ENCODE assay signal across 21 mouse cellular contexts in the genomic region with DNA sequence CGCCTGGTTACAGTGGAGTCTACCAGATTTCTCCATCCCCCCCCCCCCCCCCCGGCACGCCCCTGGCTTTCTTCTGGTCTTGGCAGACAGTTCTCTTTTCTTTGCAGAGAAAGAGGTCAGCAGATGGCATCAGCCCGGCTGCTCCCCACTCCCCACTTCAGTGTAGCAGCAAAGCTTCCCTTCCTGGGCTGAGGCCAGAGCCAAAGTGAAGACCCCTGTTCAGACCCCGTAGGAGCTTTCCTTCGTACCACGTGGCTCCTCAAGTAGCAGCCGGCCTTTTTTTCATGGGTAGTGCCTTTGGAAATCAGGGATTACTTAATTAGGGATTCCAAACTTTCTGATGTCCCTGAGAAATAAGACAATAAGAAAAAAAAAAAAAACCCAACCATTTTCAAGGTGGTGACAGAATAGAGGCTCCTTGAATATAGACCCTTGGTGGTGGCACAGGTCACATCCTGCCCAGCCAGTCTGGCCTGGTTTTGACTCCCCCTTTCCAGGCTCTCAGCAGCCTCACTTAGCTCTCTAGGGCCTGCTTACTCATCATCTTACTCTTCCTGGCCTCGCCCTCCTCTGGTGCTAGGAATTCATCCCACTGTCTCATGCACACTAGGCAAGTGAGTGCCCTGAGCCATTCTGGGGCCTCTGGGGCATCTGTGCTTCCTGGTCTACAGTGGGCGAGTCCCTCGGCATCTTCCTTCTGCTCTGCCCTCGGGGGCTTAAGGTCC. TPM values are rescaled to one million over a fixed set of nuclear protein-coding genes. Genes with fewer than 3 reads are reported as not detected.
DNase-seq lines count a peak whose midpoint lies in the region; ATAC-seq and TF ChIP-seq lines count a peak whose summit lies in the region.
"Had no signal": no experiment of that assay in that cellular context is flagged by ENCODE, and none has a peak within 500 bp of the region (broad histone marks: within the 10 kb centered on the region; RNA-seq: fewer than 3 reads in every experiment).

No protein-coding gene starts in this region.

- no peaks in the 10 kb centered on the region for H3K4me1 ChIP-seq in cerebellum, adult 2 months (ENCODE audit: control insufficient read depth, insufficient read depth, low read length)
- no peaks in the 10 kb centered on the region; the same call in 1 of the 2 replicates for H3K4me1 ChIP-seq in hindbrain, embryonic 16.5 days (ENCODE audit: control insufficient read depth, insufficient read depth, low read depth, low read length)
- H3K4me1 ChIP-seq in hindbrain, embryonic 14.5 days (replicated peaks; ENCODE audit: control insufficient read depth, insufficient read depth, low read length) = 0 out of 2 replicates have a peak, but pooled peaks cover 5% of the 10 kb centered on the region
- no peaks in the 10 kb centered on the region for H3K4me1 ChIP-seq in liver, embryonic 15.5 days (replicated peaks)
- H3K4me1 ChIP-seq in liver, embryonic 12.5 days = no peaks in the 10 kb centered on the region; the same call in 1 of the 2 replicates
- H3K4me1 ChIP-seq: limb, embryonic 12.5 days; stomach, embryonic 15.5 days had no signal

- H3K9me3 ChIP-seq in hindbrain, embryonic 16.5 days (ENCODE audit: control insufficient read depth, low read length) = no peaks in the 10 kb centered on the region
- H3K9me3 ChIP-seq in hindbrain, embryonic 14.5 days (ENCODE audit: control insufficient read depth, low read length) = no peaks in the 10 kb centered on the region
- no peaks in the 10 kb centered on the region for H3K9me3 ChIP-seq in liver, embryonic 15.5 days (replicated peaks)
- H3K9me3 ChIP-seq in liver, embryonic 12.5 days (replicated peaks) = no peaks in the 10 kb centered on the region
- H3K9me3 ChIP-seq: forebrain, embryonic 15.5 days; hindbrain, embryonic 13.5 days; limb, embryonic 12.5 days; neural tube, embryonic 13.5 days; stomach, embryonic 15.5 days had no signal

- H3K9ac ChIP-seq in hindbrain, embryonic 16.5 days (ENCODE audit: low read depth, low read length) = no peak overlapping the region
- H3K9ac ChIP-seq in hindbrain, embryonic 14.5 days = no peak overlapping the region
- H3K9ac ChIP-seq in liver, embryonic 15.5 days = no peak overlapping the region
- H3K9ac ChIP-seq in liver, embryonic 12.5 days = no peak overlapping the region
- H3K9ac ChIP-seq: forebrain, embryonic 15.5 days; hindbrain, embryonic 13.5 days; limb, embryonic 12.5 days; liver, postnatal 0 days; neural tube, embryonic 13.5 days; stomach, embryonic 15.5 days had no signal

- no peak for TF ChIP-seq CTCF in cerebellum, adult 2 months (IDR thresholded peaks at IDR 0.05; ENCODE audit: borderline replicate concordance, insufficient read depth, low read depth, low read length)

- peak; percentile 38 to 41 for DNase-seq in cerebellum, postnatal 14 days
- no peak for DNase-seq in cerebellum, adult 2 months
- no peak for DNase-seq in hindbrain, embryonic 14.5 days (ENCODE audit: low spot score)
- DNase-seq in R1 (ENCODE audit: low read depth, low spot score) = peak; percentile 13
- DNase-seq: cerebellum, adult 11-12 months; gastrocnemius, postnatal 25 days; layer of hippocampus, adult 9-11 months; liver, postnatal 0 days; right cerebral cortex, postnatal 14 days; thymus, adult 18-20 months; thymus, postnatal 25 days had no signal

- H3K36me3 ChIP-seq in hindbrain, embryonic 16.5 days (ENCODE audit: control insufficient read depth, insufficient read depth, low read length) = no peaks in the 10 kb centered on the region
- no peaks in the 10 kb centered on the region for H3K36me3 ChIP-seq in hindbrain, embryonic 14.5 days (replicated peaks; ENCODE audit: control insufficient read depth, insufficient read depth)
- no peaks in the 10 kb centered on the region for H3K36me3 ChIP-seq in liver, embryonic 15.5 days (replicated peaks)
- peaks cover 2% of the 10 kb centered on the region for H3K36me3 ChIP-seq in liver, embryonic 12.5 days
- H3K36me3 ChIP-seq: forebrain, embryonic 15.5 days; hindbrain, embryonic 13.5 days; limb, embryonic 12.5 days; stomach, embryonic 15.5 days had no signal

- H3K27me3 ChIP-seq in cerebellum, adult 2 months (ENCODE audit: control insufficient read depth, insufficient read depth, low read length) = no peaks in the 10 kb centered on the region
- H3K27me3 ChIP-seq in hindbrain, embryonic 16.5 days (replicated peaks; ENCODE audit: control insufficient read depth, insufficient read depth, low read length) = no peaks in the 10 kb centered on the region
- no peaks in the 10 kb centered on the region for H3K27me3 ChIP-seq in hindbrain, embryonic 14.5 days (ENCODE audit: control insufficient read depth, insufficient read depth, low read length)
- H3K27me3 ChIP-seq in liver, embryonic 15.5 days = no peaks in the 10 kb centered on the region
- H3K27me3 ChIP-seq in liver, embryonic 12.5 days (replicated peaks) = no peaks in the 10 kb centered on the region
- H3K27me3 ChIP-seq: forebrain, embryonic 15.5 days; hindbrain, embryonic 13.5 days; limb, embryonic 12.5 days; neural tube, embryonic 13.5 days; Patski; stomach, embryonic 15.5 days had no signal

- no peak for TF ChIP-seq POLR2A in cerebellum, adult 2 months (IDR thresholded peaks at IDR 0.05; ENCODE audit: borderline replicate concordance, insufficient read depth, low read length)

- whole genome bisulfite sequencing in cerebellum, adult 2 months = 44% methylated on average over 12 of the region's 12 CpGs
- WGBS in hindbrain, embryonic 16.5 days = 69% methylated on average over 12 of the region's 12 CpGs
- 73% methylated on average over 10 of the region's 12 CpGs for WGBS in hindbrain, embryonic 14.5 days
- 77% methylated on average over 12 of the region's 12 CpGs for WGBS in liver, embryonic 15.5 days (ENCODE audit: insufficient replicate concordance)
- 85% methylated on average over 11 of the region's 12 CpGs for WGBS in liver, embryonic 12.5 days (ENCODE audit: insufficient replicate concordance)

- no peak overlapping the region for H3K27ac ChIP-seq in cerebellum, adult 2 months (ENCODE audit: insufficient read depth, low read length)
- H3K27ac ChIP-seq in hindbrain, embryonic 16.5 days (ENCODE audit: low read depth, low read length) = no peak overlapping the region
- H3K27ac ChIP-seq in hindbrain, embryonic 14.5 days = no peak overlapping the region
- no peak overlapping the region for H3K27ac ChIP-seq in liver, embryonic 15.5 days (replicated peaks)
- no peak overlapping the region for H3K27ac ChIP-seq in liver, embryonic 12.5 days
- H3K27ac ChIP-seq: forebrain, embryonic 15.5 days; hindbrain, embryonic 13.5 days; limb, embryonic 12.5 days; neural tube, embryonic 13.5 days; stomach, embryonic 15.5 days had no signal

- H3K4me2 ChIP-seq in hindbrain, embryonic 16.5 days (ENCODE audit: low read length) = no peak overlapping the region
- H3K4me2 ChIP-seq in hindbrain, embryonic 14.5 days (replicated peaks) = no peak overlapping the region
- no peak overlapping the region for H3K4me2 ChIP-seq in liver, embryonic 15.5 days
- no peak overlapping the region for H3K4me2 ChIP-seq in liver, embryonic 12.5 days
- H3K4me2 ChIP-seq: forebrain, embryonic 15.5 days; hindbrain, embryonic 13.5 days; limb, embryonic 12.5 days; midbrain, embryonic 11.5 days; neural tube, embryonic 13.5 days; stomach, embryonic 15.5 days had no signal

- H3K4me3 ChIP-seq in cerebellum, adult 2 months (replicated peaks; ENCODE audit: insufficient read depth, low read depth, low read length) = no peak overlapping the region
- H3K4me3 ChIP-seq in hindbrain, embryonic 16.5 days (ENCODE audit: low read length) = no peak overlapping the region
- H3K4me3 ChIP-seq in hindbrain, embryonic 14.5 days (replicated peaks; ENCODE audit: low read length) = no peak overlapping the region
- no peak overlapping the region for H3K4me3 ChIP-seq in liver, embryonic 15.5 days (replicated peaks)
- H3K4me3 ChIP-seq in liver, embryonic 12.5 days = no peak overlapping the region
- H3K4me3 ChIP-seq: forebrain, embryonic 15.5 days; hindbrain, embryonic 13.5 days; limb, embryonic 12.5 days; neural tube, embryonic 13.5 days; stomach, embryonic 15.5 days had no signal

- peak; percentile 44; the same call in 1 of the 2 replicates for ATAC-seq in hindbrain, embryonic 16.5 days
- ATAC-seq in hindbrain, embryonic 14.5 days (ENCODE audit: low FRiP score) = no peak
- peak; percentile 21; the same call in 1 of the 2 replicates for ATAC-seq in liver, embryonic 15.5 days (ENCODE audit: insufficient read depth)
- no peak for ATAC-seq in liver, embryonic 12.5 days
- ATAC-seq: Patski had no signal

RNA-seq across cellular contexts. Expression of gene Dtd1, which starts 38.1 kb away (rescaled TPM):
- 74.5 and 75.3 TPM in 2 replicates for polyA plus RNA-seq in cerebellum, adult 2 months (2012; rRNA removed)
- 137 and 144 TPM in 2 replicates for polyA plus RNA-seq in hindbrain, embryonic 16.5 days (2015; fragmentation: Nextera tagmentation; extraction: Ambion mirVana)
- polyA plus RNA-seq in hindbrain, embryonic 14.5 days (2014; fragmentation: Nextera tagmentation; extraction: Ambion mirVana) = 120 and 128 TPM in 2 replicates
- polyA plus RNA-seq in liver, embryonic 15.5 days (2015; fragmentation: Nextera tagmentation; extraction: Ambion mirVana) = 16.7 and 17.5 TPM in 2 replicates
- polyA plus RNA-seq in liver, embryonic 12.5 days (2016; fragmentation: Nextera tagmentation; extraction: Ambion mirVana) = 34.1 and 35.8 TPM in 2 replicates

RNA-seq across cellular contexts. Expression of gene Smim26, which starts 44.0 kb away (rescaled TPM):
- polyA plus RNA-seq in cerebellum, adult 2 months (2012; rRNA removed) = 87.1 and 99.1 TPM in 2 replicates
- polyA plus RNA-seq in hindbrain, embryonic 16.5 days (2015; fragmentation: Nextera tagmentation; extraction: Ambion mirVana) = 59.8 and 63.3 TPM in 2 replicates
- polyA plus RNA-seq in hindbrain, embryonic 14.5 days (2014; fragmentation: Nextera tagmentation; extraction: Ambion mirVana) = 57.4 and 77.1 TPM in 2 replicates
- polyA plus RNA-seq in liver, embryonic 15.5 days (2015; fragmentation: Nextera tagmentation; extraction: Ambion mirVana) = 12.0 and 16.5 TPM in 2 replicates
- 29.6 TPM in 2 replicates for polyA plus RNA-seq in liver, embryonic 12.5 days (2016; fragmentation: Nextera tagmentation; extraction: Ambion mirVana)

Comparison
In these comparisons a context has a peak if more than half of its experiments do, and no peak if none do; other contexts are left out.
1. DNase-seq: peak in cerebellum, postnatal 14 days (2 of 2) and R1 (single experiment); none in cerebellum, adult 2 months (0 of 2) and hindbrain, embryonic 14.5 days (single experiment).
2. ATAC-seq: peak in hindbrain, embryonic 16.5 days (single experiment) and liver, embryonic 15.5 days (single experiment); none in hindbrain, embryonic 14.5 days (single experiment) and liver, embryonic 12.5 days (single experiment).